Mouse (Mus musculus) natural killer cell, adult 2 months (primary cell): ENCODE measurements around the gene 1110032F04Rik.

Experiments used
- DNase-seq, 2 experiments: peaks; one replicate each; pipeline ENCODE4 v3.0.0; 2022; ENCODE audit warnings: low spot score in 2 of 2

The 1110032F04Rik gene

GRCm38 (mm10) chr3:68907509-68907908 is 38.1 kb downstream of the 1110032F04Rik start:
- DNase-seq = no peak
